Mouse (Mus musculus): ENCODE data around the gene Ccndbp1. TPM values are rescaled to one million over a fixed set of nuclear protein-coding genes. Genes with fewer than 3 reads are reported as not detected.

Ccndbp1 gene
- polyA plus RNA-seq, 2 experiments from 2014 or later, result 141 to 151 TPM

Other genes starting within 250 kb of the Ccndbp1 start
- 1 to 10 TPM; 6.1 to 6.5 TPM for gene Cdan1, start 158.3 kb upstream of the Ccndbp1 start, polyA plus RNA-seq (2017; shearing (Covaris generic))
- gene Ttbk2, start 157.8 kb upstream of the Ccndbp1 start, polyA plus RNA-seq (2017; shearing (Covaris generic)), result under 1 TPM; 0.67 to 0.85 TPM
- gene Ubr1, start 37.7 kb upstream of the Ccndbp1 start, polyA plus RNA-seq (2017; shearing (Covaris generic)), result 10 to 100 TPM; 32.0 to 46.4 TPM
- 10 to 100 TPM; 10.6 to 13.4 TPM for gene Tmem62, start 31.4 kb upstream of the Ccndbp1 start, polyA plus RNA-seq (2017; shearing (Covaris generic))
- under 1 TPM; 0.61 to 0.78 TPM for gene Epb42, start 28.7 kb downstream of the Ccndbp1 start, polyA plus RNA-seq (2017; shearing (Covaris generic))
- not detected for gene Tgm5, start 77.4 kb downstream of the Ccndbp1 start, polyA plus RNA-seq (2017; shearing (Covaris generic))
- under 1 TPM in 1 of 2 experiments, not detected in 1; 0.41 TPM for gene Tgm7, start 101.4 kb downstream of the Ccndbp1 start, polyA plus RNA-seq (2017; shearing (Covaris generic))
- gene Adal, start 132.0 kb downstream of the Ccndbp1 start, polyA plus RNA-seq (2017; shearing (Covaris generic)), result 10 to 100 TPM; 20.4 to 22.6 TPM
- 1 to 10 TPM; 4.1 to 6.3 TPM for gene Lcmt2, start 132.2 kb downstream of the Ccndbp1 start, polyA plus RNA-seq (2017; shearing (Covaris generic))
- gene Tubgcp4, start 162.3 kb downstream of the Ccndbp1 start, polyA plus RNA-seq (2017; shearing (Covaris generic)), result 10 to 100 TPM; 67.7 to 89.4 TPM
- gene Zscan29, start 162.7 kb downstream of the Ccndbp1 start, polyA plus RNA-seq (2017; shearing (Covaris generic)), result 10 to 100 TPM; 26.5 to 33.9 TPM